Mouse (Mus musculus) T-cell, adult 2 months (primary cell): ENCODE measurements around the gene Nek1.

ENCODE experiments used
- DNase-seq: peaks from one replicate; pipeline ENCODE4 v3.0.0; 2022; ENCODE audit warnings: low spot score

Gene Nek1

GRCm38 (mm10) chr8:60992910-60993638, at the start of gene Nek1:
Gene Nek1, plus strand, starts transcription at chr8:60993195.
- DNase-seq: peak; percentile 97

GRCm38 (mm10) chr8:60947503-60947902, 45.5 kb upstream of the Nek1 start:
- DNase-seq: no peak

- no peak for DNase-seq
Measured at GRCm38 (mm10) chr8:60949859-60950258, 43.1 kb upstream of the Nek1 start.

- DNase-seq: no peak
Measured at GRCm38 (mm10) chr8:60951271-60951670, 41.7 kb upstream of the Nek1 start.

- no peak for DNase-seq
Measured at GRCm38 (mm10) chr8:60951757-60952156, 41.2 kb upstream of the Nek1 start.

GRCm38 (mm10) chr8:60952803-60953202, 40.2 kb upstream of the Nek1 start:
- no peak for DNase-seq

GRCm38 (mm10) chr8:60954281-60955014, 38.5 kb upstream of the Nek1 start:
- DNase-seq: no peak

- no peak for DNase-seq
Measured at GRCm38 (mm10) chr8:60956847-60957246, 36.1 kb upstream of the Nek1 start.

- no peak for DNase-seq
Measured at GRCm38 (mm10) chr8:60962763-60963162, 30.2 kb upstream of the Nek1 start.

- no peak for DNase-seq
Measured at GRCm38 (mm10) chr8:60963931-60964330, 29.1 kb upstream of the Nek1 start.

GRCm38 (mm10) chr8:60964518-60964917, 28.5 kb upstream of the Nek1 start:
- no peak for DNase-seq

- no peak for DNase-seq
Measured at GRCm38 (mm10) chr8:60965306-60965705, 27.7 kb upstream of the Nek1 start.

- no peak for DNase-seq
Measured at GRCm38 (mm10) chr8:60965741-60966140, 27.3 kb upstream of the Nek1 start.

- DNase-seq: no peak
Measured at GRCm38 (mm10) chr8:60969091-60969490, 23.9 kb upstream of the Nek1 start.

- no peak for DNase-seq
Measured at GRCm38 (mm10) chr8:60971808-60972207, 21.2 kb upstream of the Nek1 start.

- no peak for DNase-seq
Measured at GRCm38 (mm10) chr8:60973448-60973847, 19.5 kb upstream of the Nek1 start.

- DNase-seq: no peak
Measured at GRCm38 (mm10) chr8:60974837-60975236, 18.2 kb upstream of the Nek1 start.

GRCm38 (mm10) chr8:60976818-60977217, 16.2 kb upstream of the Nek1 start:
- DNase-seq: no peak

- no peak for DNase-seq
Measured at GRCm38 (mm10) chr8:60978496-60978895, 14.5 kb upstream of the Nek1 start.

GRCm38 (mm10) chr8:60981388-60981787, 11.6 kb upstream of the Nek1 start:
- DNase-seq: no peak

- DNase-seq: peak; percentile 98
Measured at GRCm38 (mm10) chr8:60982701-60983687, 10.0 kb upstream of the Nek1 start, which contains the start of gene Clcn3. Gene Clcn3, minus strand, starts transcription at chr8:60983300.

GRCm38 (mm10) chr8:60983688-60984079, 9.3 kb upstream of the Nek1 start:
- no peak for DNase-seq
